Mouse (Mus musculus) hindbrain, embryonic 14.5 days (tissue): ENCODE results near the gene Nde1. TPM values are rescaled to one million over a fixed set of nuclear protein-coding genes. Genes with fewer than 3 reads are reported as not detected.

ENCODE experiments used
- microRNA counts: library from miRNA; unstranded; fragments of <30 nt; microRNA quantifications from one replicate; lab custom pipeline; 2016
- microRNA-seq: library from miRNA; unstranded; fragments of <30 nt; microRNA quantifications from one replicate; pipeline ENCODE4, GENCODE M21; 2016
- polyA plus RNA-seq: library from polyadenylated mRNA; unstranded; fragments of >200 nt; fragmentation: Nextera tagmentation; extraction: Ambion mirVana; gene quantifications from 2 replicates; pipeline ENCODE4 v1.2.1, GENCODE M21; 2014

The Nde1 gene
- polyA plus RNA-seq, 1 experiment from 2014 or later: 22.7 TPM

MicroRNAs encoded within 50 kb of the gene (microRNA counts, 519-probe panel; counts per million panel counts)
- 5,188 counts per million, percentile 60 among the panel's probes with 10 or more counts for microRNA mmu-miR-484 (lab: Ali Mortazavi, UCI)

Small RNAs within 50 kb of the gene (microRNA-seq; reads per million reads assigned to microRNA genes)
- gene Gm27671 (not detected), gene Mir484 (2,229 reads per million, percentile 84 among the genes with 10 or more reads in this experiment)

Other genes starting within 250 kb of the Nde1 start
- gene 2900011O08Rik, start 176.7 kb upstream of the Nde1 start, polyA plus RNA-seq: 177 and 196 TPM in 2 replicates
- gene Ifitm7, start 176.4 kb upstream of the Nde1 start, polyA plus RNA-seq: 0.53 and 0.92 TPM in 2 replicates
- 14.4 and 15.0 TPM in 2 replicates for gene Marf1, start 76 bp downstream of the Nde1 start, polyA plus RNA-seq
- gene Myh11, start 128.1 kb downstream of the Nde1 start, polyA plus RNA-seq: 1.2 TPM in 2 replicates
- gene Fopnl, start 154.1 kb downstream of the Nde1 start, polyA plus RNA-seq: 186 and 209 TPM in 2 replicates
- gene Abcc1, start 198.3 kb downstream of the Nde1 start, polyA plus RNA-seq: 8.2 and 9.0 TPM in 2 replicates